Comparison of ENCODE assay signal across 9 mouse cellular contexts in the genomic region with DNA sequence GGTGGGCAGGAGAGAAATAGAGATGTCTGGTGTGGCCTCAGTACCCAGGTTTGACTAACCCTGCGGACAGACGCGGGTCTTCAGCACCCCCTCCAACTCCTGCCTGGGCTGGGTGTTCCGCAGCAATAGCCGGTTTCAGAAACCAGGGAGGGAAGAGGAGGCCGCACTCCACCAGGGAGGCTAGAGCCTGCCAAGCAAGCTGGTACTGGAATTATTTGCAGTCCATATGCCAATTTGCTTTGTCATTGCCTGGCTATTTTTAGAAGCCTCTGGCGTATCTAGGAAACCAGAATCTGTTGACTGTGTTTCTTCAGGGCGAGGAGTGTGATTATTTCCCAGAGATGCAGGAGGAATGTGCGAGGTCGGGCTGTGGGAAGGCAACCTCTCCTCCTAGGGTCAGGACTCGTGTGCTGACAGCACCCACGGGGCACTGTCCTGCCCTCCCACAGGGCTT.
DNase-seq lines count a peak whose midpoint lies in the region; ATAC-seq and TF ChIP-seq lines count a peak whose summit lies in the region.
"Had no signal": no experiment of that assay in that cellular context is flagged by ENCODE, and none has a peak within 500 bp of the region (broad histone marks: within the 10 kb centered on the region; RNA-seq: fewer than 3 reads in every experiment).

No protein-coding gene starts in this region.

- intact Hi-C loops in left cerebral cortex, adult 2 months (cut with DNase I), result loop anchor here (2.0 kb wide), 1 partner anchor 68 kb away; a partner anchor contains a TSS

- H3K27me3 ChIP-seq in limb, embryonic 15.5 days, result no peaks in the 10 kb centered on the region
- no peaks in the 10 kb centered on the region; the same call in 1 of the 2 replicates for H3K27me3 ChIP-seq in limb, embryonic 10.5 days (ENCODE audit: low read depth, poor library complexity, severe bottlenecking)
- no peaks in the 10 kb centered on the region for H3K27me3 ChIP-seq in heart, embryonic 14.5 days (ENCODE audit: control insufficient read depth, insufficient read depth, low read length)

- H3K9ac ChIP-seq in limb, embryonic 15.5 days, result no peak overlapping the region
- no peak overlapping the region for H3K9ac ChIP-seq in heart, embryonic 14.5 days (ENCODE audit: low read length)

- TF ChIP-seq CTCF in left cerebral cortex, adult 2 months (IDR thresholded peaks at IDR 0.05), result no peak

- 0 out of 2 replicates have a peak, but pooled peaks have one; percentile 55 for ATAC-seq in limb, embryonic 15.5 days (ENCODE audit: insufficient number of reproducible peaks, low FRiP score, low TSS enrichment, low read depth)
- ATAC-seq in heart, embryonic 14.5 days (ENCODE audit: insufficient number of reproducible peaks, insufficient read depth, low FRiP score, low read depth), result peak; percentile 73; the same call in 1 of the 2 replicates

- no peaks in the 10 kb centered on the region for H3K4me1 ChIP-seq in limb, embryonic 15.5 days
- no peaks in the 10 kb centered on the region for H3K4me1 ChIP-seq in limb, embryonic 10.5 days
- H3K4me1 ChIP-seq in heart, embryonic 14.5 days (ENCODE audit: control insufficient read depth in 2 of 2, insufficient read depth in 2 of 2, low read length in 2 of 2), result peaks cover 9 to 12% of the 10 kb centered on the region in 2 experiments

- no peak overlapping the region for H3K4me3 ChIP-seq in limb, embryonic 15.5 days
- H3K4me3 ChIP-seq in limb, embryonic 10.5 days, result no peak overlapping the region
- H3K4me3 ChIP-seq in heart, embryonic 14.5 days (ENCODE audit: control insufficient read depth in 1 of 2, insufficient read depth in 1 of 2, low read depth in 1 of 2, low read length in 2 of 2), result no peak overlapping the region
- no peak overlapping the region for H3K4me3 ChIP-seq in left cerebral cortex, adult 2 months
- H3K4me3 ChIP-seq: myocyte had no signal

- WGBS in limb, embryonic 15.5 days, result 76% methylated on average over 12 of the region's 12 CpGs
- 87% methylated on average over 12 of the region's 12 CpGs for WGBS in limb, embryonic 10.5 days
- WGBS in heart, embryonic 14.5 days, result 29% methylated on average over 12 of the region's 12 CpGs

- H3K4me2 ChIP-seq in limb, embryonic 15.5 days, result no peak overlapping the region
- peak overlapping the region; percentile 51 for H3K4me2 ChIP-seq in heart, embryonic 14.5 days (ENCODE audit: low read length)

- no peak for DNase-seq in limb, embryonic 10.5 days (ENCODE audit: low spot score)
- peak; percentile 90 to 95 for DNase-seq in cerebellum, postnatal 14 days
- DNase-seq in left cerebral cortex, adult 2 months (ENCODE audit: extremely low spot score in 1 of 2, low spot score in 2 of 2), result peak; percentile 64 to 75
- peak; percentile 77 to 81 for DNase-seq in right cerebral cortex, adult 2 months (ENCODE audit: low spot score in 2 of 2)
- no peak for DNase-seq in kidney, postnatal 25 days
- no peak for DNase-seq in spleen, adult 18-20 months

- H3K27ac ChIP-seq in limb, embryonic 15.5 days, result no peak overlapping the region
- H3K27ac ChIP-seq in limb, embryonic 10.5 days, result no peak overlapping the region
- peak overlapping the region; percentile 52 to 60 for H3K27ac ChIP-seq in heart, embryonic 14.5 days (replicated peaks in 1 of 2; ENCODE audit: control insufficient read depth in 1 of 2, insufficient read depth in 1 of 2, low read depth in 2 of 2, low read length in 2 of 2)
- H3K27ac ChIP-seq in left cerebral cortex, adult 2 months, result peak overlapping the region; percentile 84

- H3K9me3 ChIP-seq in limb, embryonic 15.5 days, result no peaks in the 10 kb centered on the region
- H3K9me3 ChIP-seq in limb, embryonic 10.5 days (replicated peaks), result no peaks in the 10 kb centered on the region
- 0 out of 2 replicates have a peak, but pooled peaks cover 2% of the 10 kb centered on the region for H3K9me3 ChIP-seq in heart, embryonic 14.5 days (ENCODE audit: control insufficient read depth, low read length)

- H3K36me3 ChIP-seq in limb, embryonic 15.5 days, result no peaks in the 10 kb centered on the region
- H3K36me3 ChIP-seq in limb, embryonic 10.5 days, result no peaks in the 10 kb centered on the region
- H3K36me3 ChIP-seq in heart, embryonic 14.5 days (ENCODE audit: control insufficient read depth, insufficient read depth, low read length), result no peaks in the 10 kb centered on the region

Comparison
In these comparisons a context has a peak if more than half of its experiments do, and no peak if none do; other contexts are left out.
1. H3K27ac ChIP-seq: peak in heart, embryonic 14.5 days (2 of 2) and left cerebral cortex, adult 2 months (single experiment); none in limb, embryonic 15.5 days (single experiment) and limb, embryonic 10.5 days (single experiment).
2. DNase-seq: peak in cerebellum, postnatal 14 days (2 of 2), left cerebral cortex, adult 2 months (2 of 2) and right cerebral cortex, adult 2 months (2 of 2); none in limb, embryonic 10.5 days (single experiment), kidney, postnatal 25 days (0 of 2) and spleen, adult 18-20 months (0 of 2).